Mouse (Mus musculus) kidney, embryonic 15.5 days (tissue): ENCODE data around the gene Pbx4. TPM values are rescaled to one million over a fixed set of nuclear protein-coding genes. Genes with fewer than 3 reads are reported as not detected.
A peak's percentile ranks its signal among the peaks of the same experiment; 100 is the strongest.

Experiments
- ATAC-seq: fragments of 200-750 bp; cut with Nextera tagmentation; replicated peaks from 2 replicates; pipeline ENCODE4 v1.8.0; 2017; ENCODE audit warnings: moderate TSS enrichment; ENCODE audit not compliant: low FRiP score
- H3K27ac ChIP-seq: fragments of 300-500 bp; sonication (generic); 2 replicates; pipeline ENCODE4 v1.5.1; 2015; ENCODE audit warnings: mild to moderate bottlenecking, inconsistent platforms
- H3K27me3 ChIP-seq: fragments of 300-500 bp; sonication (generic); 2 replicates; pipeline ENCODE4 v1.6.1; 2015; ENCODE audit warnings: inconsistent platforms
- H3K36me3 ChIP-seq: fragments of 300-500 bp; sonication (generic); 2 replicates; pipeline ENCODE4 v1.6.1; 2015; ENCODE audit warnings: inconsistent platforms
- H3K4me1 ChIP-seq: fragments of 300-500 bp; sonication (generic); 2 replicates; pipeline ENCODE4 v1.6.1; 2015; ENCODE audit warnings: inconsistent platforms
- H3K4me2 ChIP-seq: fragments of 300-500 bp; sonication (generic); 2 replicates; pipeline ENCODE4 v1.6.1; 2015; ENCODE audit warnings: moderate library complexity, mild to moderate bottlenecking, inconsistent platforms
- H3K4me3 ChIP-seq: fragments of 300-500 bp; sonication (generic); replicated peaks from 2 replicates; pipeline ENCODE4 v1.5.1; 2015; ENCODE audit warnings: mild to moderate bottlenecking, inconsistent platforms
- H3K9ac ChIP-seq: fragments of 300-500 bp; sonication (generic); 2 replicates; pipeline ENCODE4 v1.6.1; 2015; ENCODE audit warnings: mild to moderate bottlenecking, inconsistent platforms
- H3K9me3 ChIP-seq: fragments of 300-500 bp; sonication (generic); replicated peaks from 2 replicates; pipeline ENCODE4 v1.6.1; 2016; ENCODE audit warnings: inconsistent platforms
- WGBS: fragments of 180-500 bp; shearing (Covaris S2); methylation state at CpG from one replicate; pipeline ENCODE4 v1.1.7; 2015; ENCODE audit warnings: mixed read lengths; 5-methylcytosine and 5-hydroxymethylcytosine counted together
- polyA plus RNA-seq: library from polyadenylated mRNA; unstranded; fragments of >200 nt; fragmentation: Nextera tagmentation; extraction: Ambion mirVana; gene quantifications from 2 replicates; pipeline ENCODE4 v1.2.1, GENCODE M21; 2015

Pbx4 gene
- polyA plus RNA-seq, 1 experiment from 2014 or later, result 8.3 TPM

DNA sequence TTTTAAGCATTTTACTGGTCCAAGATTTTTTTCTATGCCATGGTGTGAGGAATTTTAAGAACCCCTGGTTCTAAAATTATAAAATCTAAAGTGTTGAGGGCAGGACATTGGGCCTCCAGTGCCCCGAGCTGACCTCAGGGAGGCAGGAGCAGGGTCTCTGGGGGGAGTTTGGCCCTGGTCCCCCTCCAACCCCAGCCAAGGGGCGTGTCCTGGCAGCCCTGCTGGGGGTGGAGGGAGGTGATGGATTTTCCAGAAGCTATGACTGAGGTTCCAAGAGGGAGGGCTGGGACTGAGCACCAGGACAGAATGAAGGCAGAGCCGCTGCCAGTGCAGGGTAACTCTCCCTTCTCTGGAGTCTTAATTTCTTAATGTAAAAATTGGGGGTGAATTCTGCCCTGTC is 45.7 kb downstream of the Pbx4 start:
- no peaks in the 10 kb centered on the region for H3K9me3 ChIP-seq
- ATAC-seq, result no peak
- 66% methylated on average over 3 of the region's 3 CpGs for WGBS
- peaks cover 66% of the 10 kb centered on the region for H3K27me3 ChIP-seq
- H3K9ac ChIP-seq, result no peak overlapping the region
- H3K4me1 ChIP-seq, result peaks cover 27% of the 10 kb centered on the region
- H3K27ac ChIP-seq, result no peak overlapping the region
- H3K36me3 ChIP-seq, result no peaks in the 10 kb centered on the region
- no peak overlapping the region for H3K4me3 ChIP-seq
- H3K4me2 ChIP-seq, result no peak overlapping the region

DNA sequence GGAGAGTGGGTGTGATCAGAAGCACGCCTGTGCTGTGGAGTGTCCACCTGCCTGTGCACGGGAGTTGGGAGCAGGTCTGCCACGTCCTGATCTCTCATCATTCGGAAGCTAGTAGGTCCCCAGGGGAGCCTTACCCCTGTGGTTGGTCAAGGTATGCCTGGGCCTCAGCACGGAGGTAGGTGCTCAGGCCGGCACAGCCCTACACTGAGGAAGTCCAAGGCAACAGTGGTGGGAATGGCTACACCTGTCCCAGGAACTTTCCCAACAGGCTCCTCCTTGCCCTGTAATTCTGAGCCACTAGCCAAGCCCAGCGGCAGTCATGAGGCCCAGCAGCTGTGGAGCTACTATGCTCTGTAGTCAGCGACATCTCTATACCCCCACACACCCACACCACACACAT is 47.4 kb downstream of the Pbx4 start:
- Histone ChIP-seq H3K4me2 (no peak overlapping the region), H3K4me3 (no peak overlapping the region), H3K27ac (no peak overlapping the region), H3K9me3 (no peaks in the 10 kb centered on the region), H3K9ac (no peak overlapping the region), H3K36me3 (no peaks in the 10 kb centered on the region), H3K4me1 (peaks cover 27% of the 10 kb centered on the region), H3K27me3 (peaks cover 81% of the 10 kb centered on the region)
- 72% methylated on average over 8 of the region's 8 CpGs for WGBS
- no peak for ATAC-seq

DNA sequence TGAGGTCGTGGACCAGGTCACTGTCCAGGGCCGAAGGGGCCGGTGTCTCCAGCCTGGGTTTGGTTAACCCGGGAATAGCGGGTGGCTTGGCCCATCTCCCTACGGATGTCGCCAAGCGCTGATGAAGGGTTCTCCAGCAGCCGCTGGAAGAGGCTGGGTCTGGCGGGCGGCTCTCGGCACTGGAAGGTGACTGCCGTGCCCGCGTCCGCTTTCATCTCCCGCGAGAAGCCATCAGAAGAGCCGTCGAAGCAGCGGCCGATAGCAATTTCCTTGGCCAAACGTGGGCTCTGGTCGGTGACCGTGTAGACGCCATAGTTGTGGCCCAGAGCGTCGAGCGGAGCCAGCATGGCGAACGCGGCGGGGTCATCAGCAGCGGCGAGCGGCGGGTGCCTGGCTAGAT is 48.5 kb downstream of the Pbx4 start:
- Histone ChIP-seq H3K4me3 (peak overlapping the region; percentile 48), H3K9me3 (no peaks in the 10 kb centered on the region), H3K4me2 (peak overlapping the region; percentile 67), H3K9ac (no peak overlapping the region), H3K36me3 (no peaks in the 10 kb centered on the region), H3K27me3 (peaks cover 90% of the 10 kb centered on the region), H3K27ac (no peak overlapping the region), H3K4me1 (peaks cover 27% of the 10 kb centered on the region)
- 9% methylated on average over 37 of the region's 37 CpGs for WGBS
- no peak for ATAC-seq

DNA sequence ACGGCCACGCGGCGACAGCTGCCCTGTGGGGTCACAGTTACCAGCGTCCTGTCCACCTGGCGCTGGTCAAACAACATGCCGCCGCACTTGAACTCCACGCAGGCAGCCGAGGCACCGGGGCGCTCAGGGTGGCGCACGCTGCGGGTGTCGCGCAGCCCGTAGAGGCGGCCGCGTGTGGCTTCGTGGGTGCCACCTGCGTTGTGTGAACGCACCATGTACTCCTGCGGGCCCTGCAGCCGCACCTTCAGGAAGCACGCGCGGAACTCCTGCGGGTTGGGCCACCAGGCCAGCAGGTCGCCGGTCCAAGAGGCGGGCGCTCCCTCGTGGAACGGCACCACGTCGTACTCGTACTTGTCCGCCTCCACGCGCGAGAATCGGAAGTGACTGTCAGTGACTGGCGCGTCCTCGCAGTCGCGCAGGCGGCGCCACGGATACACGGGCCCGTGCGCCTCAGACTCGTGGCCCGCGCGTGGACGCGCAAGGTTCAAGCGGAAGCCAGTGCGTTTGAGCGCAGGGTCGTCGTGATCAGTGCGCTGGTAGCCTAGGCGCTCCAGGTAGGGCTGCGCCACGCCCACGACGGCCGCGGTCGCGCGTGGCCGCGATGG is 49.1 kb downstream of the Pbx4 start:
- no peak for ATAC-seq
- Histone ChIP-seq H3K4me1 (peaks cover 32% of the 10 kb centered on the region), H3K4me3 (peak overlapping the region; percentile 48), H3K36me3 (no peaks in the 10 kb centered on the region), H3K4me2 (peak overlapping the region; percentile 67), H3K9ac (0 out of 2 replicates have a peak overlapping the region, but pooled peaks have one; percentile 29), H3K27me3 (peaks cover 92% of the 10 kb centered on the region), H3K27ac (no peak overlapping the region), H3K9me3 (no peaks in the 10 kb centered on the region)
- 17% methylated on average over 78 of the region's 79 CpGs for WGBS

DNA sequence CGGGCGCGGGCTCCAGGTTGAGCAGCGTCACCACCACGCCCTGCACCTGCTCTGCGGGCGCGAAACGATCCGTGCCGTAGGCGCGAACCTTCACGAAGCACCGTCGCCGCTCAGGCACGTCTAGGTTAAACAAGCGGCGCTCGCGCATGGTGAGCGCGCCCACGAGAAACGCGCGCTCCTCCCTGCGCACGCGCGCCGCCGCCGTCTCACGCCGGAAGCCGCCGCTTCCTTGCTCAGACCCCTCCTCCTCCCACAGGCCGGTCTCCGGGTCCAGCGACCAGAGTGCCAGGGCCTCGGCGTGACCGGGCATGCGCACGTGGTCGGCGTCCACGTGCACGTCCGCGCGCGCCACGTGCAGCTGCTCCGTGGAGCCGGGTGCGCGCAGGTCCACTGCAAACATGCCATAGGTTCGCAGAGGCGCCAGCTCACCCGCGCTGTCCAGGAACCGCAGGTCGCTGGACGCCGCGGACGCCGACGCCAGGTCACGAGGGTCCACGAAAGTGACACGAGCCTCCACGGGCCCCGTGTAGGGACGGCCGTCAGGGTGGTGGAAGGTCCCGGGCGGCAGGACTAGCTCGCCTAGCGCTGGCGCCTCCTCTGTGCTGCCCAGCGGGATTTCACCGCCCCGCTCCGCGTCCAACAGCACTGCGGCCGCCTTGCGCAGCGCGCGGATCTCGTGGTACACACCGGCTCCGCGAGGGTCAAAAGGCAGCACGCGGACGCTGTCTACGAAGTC is 49.9 kb downstream of the Pbx4 start:
- Histone ChIP-seq H3K4me1 (peaks cover 40% of the 10 kb centered on the region), H3K4me2 (peak overlapping the region; percentile 67), H3K27me3 (peaks cover 94% of the 10 kb centered on the region), H3K36me3 (no peaks in the 10 kb centered on the region), H3K27ac (no peak overlapping the region), H3K4me3 (peak overlapping the region; percentile 48), H3K9ac (peak overlapping the region; percentile 29; the same call in 1 of the 2 replicates), H3K9me3 (no peaks in the 10 kb centered on the region)
- ATAC-seq, result peak; percentile 31
- WGBS, result 5% methylated on average over 102 of the region's 103 CpGs

DNA sequence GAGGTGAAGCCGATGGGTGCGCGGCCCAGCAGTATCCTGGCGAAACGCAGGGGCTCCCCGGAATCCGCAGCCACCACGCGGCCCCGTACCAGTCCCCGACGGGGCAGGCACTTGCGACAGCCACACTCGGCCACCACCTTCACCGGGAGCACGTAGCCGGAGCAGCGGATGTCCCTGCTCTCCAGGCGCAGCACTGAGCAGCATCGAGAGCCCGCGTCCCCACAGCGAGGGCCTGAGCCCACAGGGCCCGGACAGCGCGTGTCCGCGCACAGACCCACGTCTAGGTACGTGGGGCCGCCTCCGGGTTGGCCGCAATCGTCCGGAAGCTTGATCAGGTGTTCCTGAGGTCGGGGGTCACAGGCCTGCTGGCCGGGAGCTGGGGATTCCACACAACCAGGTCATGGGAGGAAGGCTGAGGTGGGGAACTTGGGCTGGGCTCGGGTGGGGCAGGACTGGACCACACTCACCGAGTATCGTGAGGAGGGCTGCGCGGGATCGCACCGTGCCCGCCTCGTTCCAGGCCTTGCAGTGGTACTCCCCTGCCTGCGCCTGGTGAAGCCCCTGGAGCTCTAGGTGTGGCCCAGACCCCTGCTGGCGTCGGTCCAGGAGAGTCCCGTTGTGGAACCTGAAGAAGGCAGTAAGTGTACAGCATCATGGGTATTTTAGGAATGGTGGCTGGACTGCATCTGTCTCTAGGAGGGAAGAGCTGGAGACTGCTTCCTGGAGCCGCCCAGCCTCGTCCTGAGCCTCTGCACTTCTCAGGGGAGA is 50.7 kb downstream of the Pbx4 start:
- Histone ChIP-seq H3K27me3 (peaks cover 94% of the 10 kb centered on the region), H3K9ac (no peak overlapping the region), H3K4me1 (peaks cover 48% of the 10 kb centered on the region), H3K4me2 (peak overlapping the region; percentile 67), H3K36me3 (no peaks in the 10 kb centered on the region), H3K9me3 (no peaks in the 10 kb centered on the region), H3K27ac (no peak overlapping the region), H3K4me3 (peak overlapping the region; percentile 48)
- 11% methylated on average over 52 of the region's 52 CpGs for WGBS
- no peak for ATAC-seq

DNA sequence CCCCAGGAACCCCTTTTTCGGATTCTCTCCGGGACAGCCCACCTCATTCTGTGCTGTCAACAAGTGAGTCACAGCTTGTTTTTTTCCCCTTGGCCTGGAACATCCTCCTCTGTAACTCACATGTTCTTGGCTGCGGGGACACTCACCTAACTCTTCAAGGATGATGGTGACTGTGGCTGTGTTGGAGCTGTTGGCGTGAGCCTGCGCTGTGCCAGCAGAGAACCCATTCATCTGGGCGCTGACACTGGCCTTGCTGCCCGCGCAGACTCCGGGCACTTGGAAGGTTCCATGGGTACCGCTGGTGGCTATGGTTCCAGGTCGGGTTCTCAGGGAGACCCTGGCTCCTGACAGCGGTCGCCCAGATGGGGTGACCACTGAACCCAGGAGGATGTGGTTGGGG is 51.9 kb downstream of the Pbx4 start:
- Histone ChIP-seq H3K9me3 (no peaks in the 10 kb centered on the region), H3K9ac (no peak overlapping the region), H3K4me3 (no peak overlapping the region), H3K27ac (no peak overlapping the region), H3K36me3 (no peaks in the 10 kb centered on the region), H3K27me3 (peaks cover 100% of the 10 kb centered on the region), H3K4me2 (no peak overlapping the region), H3K4me1 (peaks cover 60% of the 10 kb centered on the region)
- no peak for ATAC-seq
- 57% methylated on average over 13 of the region's 13 CpGs for WGBS

DNA sequence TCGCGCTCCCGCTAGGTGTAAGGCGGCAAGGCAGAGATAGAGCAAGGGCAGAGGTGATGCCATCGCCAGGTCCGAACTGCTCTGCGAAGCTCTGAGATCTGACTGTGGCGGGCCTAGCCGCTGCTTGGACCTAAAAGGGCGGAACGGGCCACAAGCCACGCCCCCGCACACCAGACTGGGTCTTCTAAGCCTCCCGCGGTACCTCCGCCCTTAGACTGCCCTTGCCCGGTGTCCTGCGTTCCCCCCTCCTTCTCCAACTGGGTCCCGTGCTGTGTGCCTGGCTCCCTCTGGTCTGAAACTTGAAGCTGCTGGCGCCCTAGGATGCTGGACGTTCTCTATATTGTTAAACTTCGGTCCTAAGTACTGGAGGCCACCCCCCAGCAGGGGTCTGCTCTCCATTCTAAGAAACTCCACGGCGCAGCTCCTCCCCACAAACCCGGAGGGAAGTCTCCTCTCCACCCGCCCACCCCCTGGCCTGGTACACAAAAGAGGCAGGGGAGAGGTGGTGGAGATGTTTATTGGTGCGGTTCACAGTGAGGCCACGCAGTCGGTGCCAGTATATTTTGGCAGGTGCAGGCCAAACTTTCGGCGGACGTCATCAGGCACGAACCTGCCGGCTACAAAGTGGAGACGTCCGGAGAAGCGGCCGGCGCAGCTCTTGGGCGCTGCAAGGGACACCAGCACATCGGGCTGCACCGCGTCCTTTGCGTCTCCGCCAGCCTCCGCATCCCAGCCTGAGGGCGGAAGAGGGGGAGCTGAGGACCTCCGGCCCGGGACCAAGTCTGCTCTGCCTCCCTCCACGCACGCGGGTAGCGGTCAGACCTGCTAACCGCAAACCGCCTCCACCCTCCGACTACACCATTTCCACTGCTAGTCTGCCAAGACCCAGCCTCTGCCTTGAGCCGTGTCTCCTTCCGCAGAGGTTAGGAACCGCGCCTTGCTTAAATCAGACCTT is 55.3 kb downstream of the Pbx4 start, which contains the start of gene Cilp2:
TSS of gene Cilp2 (minus strand) at position 399 of the 955 bp plus-strand sequence.
- H3K4me2 ChIP-seq, result peak within 1 kb of the TSS; percentile 55
- no peak within 1 kb of the TSS for H3K9ac ChIP-seq
- ATAC-seq, result no peak; the same call in 1 of the 2 replicates
- peaks cover 84% of the 10 kb centered on the region for H3K27me3 ChIP-seq
- 1% methylated on average over 59 of the region's 60 CpGs for WGBS
- no peaks in the 10 kb centered on the region for H3K9me3 ChIP-seq
- H3K4me3 ChIP-seq, result peak within 1 kb of the TSS; percentile 31
- H3K36me3 ChIP-seq, result 0 out of 2 replicates have a peak, but pooled peaks cover 4% of the 10 kb centered on the region
- peaks cover 48% of the 10 kb centered on the region for H3K4me1 ChIP-seq
- no peak within 1 kb of the TSS for H3K27ac ChIP-seq

DNA sequence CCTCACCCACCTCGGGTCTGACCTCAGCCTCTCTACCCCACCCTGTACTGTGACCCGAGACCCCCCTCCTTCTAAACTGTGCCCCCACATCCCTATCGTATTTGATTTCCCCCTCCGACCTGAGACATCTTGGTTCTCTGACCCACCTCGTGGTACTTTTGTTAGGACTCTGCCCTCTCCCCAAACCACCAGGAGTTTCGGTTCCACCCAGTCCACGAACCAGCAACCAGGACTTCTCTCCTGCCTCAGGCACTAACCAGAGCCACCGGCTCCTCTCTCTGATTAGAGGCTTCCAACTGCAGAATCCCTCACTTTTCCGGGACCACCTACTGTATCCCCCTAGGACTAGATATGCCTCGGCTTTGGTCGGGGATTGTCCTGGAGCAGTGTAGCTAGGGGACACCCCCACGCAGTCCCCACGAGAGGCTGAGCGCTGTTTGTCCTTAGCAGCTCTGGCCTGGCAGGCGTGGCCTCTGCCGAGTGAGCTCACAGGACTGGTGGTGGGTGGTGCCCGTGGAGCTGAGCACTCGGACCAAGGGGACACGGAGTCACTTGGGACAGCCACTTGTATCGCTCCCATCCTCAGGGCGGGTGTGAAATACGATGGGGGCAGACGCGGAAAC is 56.1 kb downstream of the Pbx4 start:
- H3K4me3 ChIP-seq, result peak overlapping the region; percentile 31
- H3K36me3 ChIP-seq, result peaks cover 12% of the 10 kb centered on the region
- no peak for ATAC-seq
- 4% methylated on average over 24 of the region's 24 CpGs for WGBS
- no peaks in the 10 kb centered on the region for H3K9me3 ChIP-seq
- peaks cover 41% of the 10 kb centered on the region for H3K4me1 ChIP-seq
- peaks cover 76% of the 10 kb centered on the region for H3K27me3 ChIP-seq
- no peak overlapping the region for H3K9ac ChIP-seq
- H3K4me2 ChIP-seq, result peak overlapping the region; percentile 55
- no peak overlapping the region for H3K27ac ChIP-seq

DNA sequence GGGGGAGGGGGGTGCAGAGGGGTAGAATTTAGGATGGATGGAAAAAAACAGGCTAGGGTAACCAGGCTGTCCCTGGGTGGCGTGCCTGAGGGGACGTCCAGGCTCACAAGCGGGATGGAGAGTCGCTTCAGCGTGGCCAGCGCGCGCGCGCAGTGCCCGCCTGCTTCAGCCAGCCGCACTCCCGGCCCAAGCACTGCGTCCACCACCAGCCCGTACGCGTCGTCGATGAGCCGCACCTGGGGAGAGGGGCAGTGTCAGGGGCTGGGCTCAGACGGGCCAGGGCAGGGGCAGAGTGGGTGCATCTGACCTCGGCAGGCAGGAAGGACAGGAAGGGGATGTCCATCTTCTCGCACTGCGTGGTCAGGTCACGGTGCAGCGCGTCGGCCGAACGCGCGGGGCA is 56.6 kb downstream of the Pbx4 start:
- peak overlapping the region; percentile 55 for H3K4me2 ChIP-seq
- H3K9ac ChIP-seq, result no peak overlapping the region
- no peaks in the 10 kb centered on the region for H3K9me3 ChIP-seq
- H3K4me3 ChIP-seq, result peak overlapping the region; percentile 31
- ATAC-seq, result peak; percentile 37; the same call in 1 of the 2 replicates
- H3K27me3 ChIP-seq, result peaks cover 70% of the 10 kb centered on the region
- no peak overlapping the region for H3K27ac ChIP-seq
- peaks cover 17% of the 10 kb centered on the region for H3K36me3 ChIP-seq
- peaks cover 42% of the 10 kb centered on the region for H3K4me1 ChIP-seq
- WGBS, result 5% methylated on average over 32 of the region's 32 CpGs

DNA sequence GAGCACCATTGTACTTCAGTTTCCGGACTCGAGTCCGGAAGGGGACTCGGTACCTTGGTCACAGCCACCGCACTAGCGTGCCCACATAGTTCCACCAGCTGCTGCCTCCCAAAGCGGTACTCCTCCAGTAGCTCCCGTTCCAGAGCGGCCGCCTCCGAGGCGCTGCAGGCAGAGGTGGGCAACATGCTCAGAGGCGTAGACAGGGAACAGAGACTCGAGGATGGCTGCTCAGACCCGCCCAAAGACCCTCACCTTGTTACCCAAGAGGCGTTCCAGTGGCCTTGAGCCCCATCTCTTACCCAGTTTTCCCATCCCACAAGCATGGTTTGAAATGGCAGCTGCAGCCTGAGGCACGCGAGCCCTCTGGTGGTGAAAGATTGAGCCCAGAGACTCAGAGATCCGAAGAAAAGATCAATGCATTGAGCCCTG is 58.5 kb downstream of the Pbx4 start:
- peaks cover 34% of the 10 kb centered on the region for H3K36me3 ChIP-seq
- H3K4me2 ChIP-seq, result no peak overlapping the region
- H3K4me3 ChIP-seq, result no peak overlapping the region
- H3K9ac ChIP-seq, result no peak overlapping the region
- no peak for ATAC-seq
- peaks cover 44% of the 10 kb centered on the region for H3K4me1 ChIP-seq
- no peaks in the 10 kb centered on the region for H3K9me3 ChIP-seq
- H3K27ac ChIP-seq, result no peak overlapping the region
- WGBS, result 39% methylated on average over 19 of the region's 19 CpGs
- H3K27me3 ChIP-seq, result peaks cover 51% of the 10 kb centered on the region
